Mouse (Mus musculus): ENCODE results near the gene Dpp6. TPM values are rescaled to one million over a fixed set of nuclear protein-coding genes. Genes with fewer than 3 reads are reported as not detected.

The Dpp6 gene
- polyA plus RNA-seq, 1 experiment from 2014 or later = 0.06 TPM

DNA sequence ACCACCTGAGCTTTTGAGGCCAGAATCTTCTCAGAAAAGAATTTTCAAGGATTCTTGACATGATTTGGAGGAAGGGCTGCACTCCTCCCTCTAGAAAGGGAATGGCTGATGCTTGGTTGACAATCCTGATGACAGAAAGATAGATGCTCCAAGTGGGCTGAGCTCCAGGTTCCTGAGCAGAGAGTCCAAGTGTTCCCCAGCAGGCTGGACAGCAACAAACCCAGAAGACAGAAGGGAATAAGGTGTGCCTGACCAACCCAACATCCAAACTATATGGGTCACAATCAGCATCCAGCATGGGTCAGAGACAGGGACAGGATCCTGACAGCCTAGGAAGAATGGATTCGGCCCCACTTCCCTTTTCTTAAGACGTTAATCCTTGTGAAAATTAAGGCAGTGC is 493.2 kb downstream of the Dpp6 start:
- no peak overlapping the region for H3K4me3 ChIP-seq (ENCODE audit: low read depth, low read length)
- TF ChIP-seq EP300 (IDR thresholded peaks at IDR 0.05; ENCODE audit: low read depth) (no peak), CTCF (IDR thresholded peaks at IDR 0.05; ENCODE audit: low read depth) (no peak)
- no peaks in the 10 kb centered on the region for H3K9me3 ChIP-seq (ENCODE audit: low read length)
- ATAC-seq = no peak
- no peak for DNase-seq
- no peaks in the 10 kb centered on the region for H3K36me3 ChIP-seq (replicated peaks; ENCODE audit: insufficient read depth, low read length)
- H3K4me1 ChIP-seq (ENCODE audit: insufficient read depth) = no peaks in the 10 kb centered on the region
- no peak overlapping the region for H3K4me2 ChIP-seq (ENCODE audit: low read depth, low read length)
- 52% methylated on average over 2 of the region's 2 CpGs for WGBS (ENCODE audit: insufficient replicate concordance)
- H3K27ac ChIP-seq (ENCODE audit: low read depth) = no peak overlapping the region
- no peaks in the 10 kb centered on the region for H3K27me3 ChIP-seq (ENCODE audit: insufficient read depth, low read length)
- H3K9ac ChIP-seq (replicated peaks) = no peak overlapping the region

DNA sequence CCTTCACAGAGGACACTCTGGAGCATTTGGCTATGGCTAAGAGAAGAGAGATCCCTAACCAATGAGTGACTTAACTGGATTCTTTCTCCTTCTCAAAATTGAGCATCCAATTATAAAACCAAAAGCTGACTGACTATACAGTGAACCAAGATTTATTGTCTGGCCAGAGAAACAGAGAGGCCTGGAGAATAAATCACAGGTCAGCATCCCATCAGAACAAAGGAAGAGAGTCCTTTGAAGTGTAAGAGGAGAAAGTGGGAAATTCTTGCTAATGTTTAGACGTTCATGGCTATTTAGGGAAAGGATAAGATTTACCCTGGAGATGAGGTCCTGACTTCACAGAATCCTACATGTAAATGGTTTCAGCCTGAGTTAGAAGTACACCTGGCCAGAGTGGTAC is 499.7 kb downstream of the Dpp6 start:
- WGBS (ENCODE audit: insufficient replicate concordance) = 17% methylated on average over 1 of the region's 1 CpGs
- H3K4me2 ChIP-seq (ENCODE audit: low read depth, low read length) = no peak overlapping the region
- H3K36me3 ChIP-seq (replicated peaks; ENCODE audit: insufficient read depth, low read length) = no peaks in the 10 kb centered on the region
- H3K9me3 ChIP-seq (ENCODE audit: low read length) = no peaks in the 10 kb centered on the region
- no peaks in the 10 kb centered on the region for H3K4me1 ChIP-seq (ENCODE audit: insufficient read depth)
- no peaks in the 10 kb centered on the region for H3K27me3 ChIP-seq (ENCODE audit: insufficient read depth, low read length)
- ATAC-seq (no peak), DNase-seq (no peak)
- no peak overlapping the region for H3K4me3 ChIP-seq (ENCODE audit: low read depth, low read length)
- TF ChIP-seq EP300 (IDR thresholded peaks at IDR 0.05; ENCODE audit: low read depth) (no peak), CTCF (IDR thresholded peaks at IDR 0.05; ENCODE audit: low read depth) (no peak)
- H3K27ac ChIP-seq (ENCODE audit: low read depth) = no peak overlapping the region
- H3K9ac ChIP-seq (replicated peaks) = no peak overlapping the region

- no peak for DNase-seq
- TF ChIP-seq EP300 (IDR thresholded peaks at IDR 0.05; ENCODE audit: low read depth) (no peak), CTCF (IDR thresholded peaks at IDR 0.05; ENCODE audit: low read depth) (no peak)
- no peaks in the 10 kb centered on the region for H3K9me3 ChIP-seq (ENCODE audit: low read length)
Measured at GRCm38 (mm10) chr5:27317264-27317663, 500.3 kb downstream of the Dpp6 start.

GRCm38 (mm10) chr5:27317832-27318231 is 500.8 kb downstream of the Dpp6 start:
- H3K27ac ChIP-seq (ENCODE audit: low read depth) = no peak overlapping the region
- H3K9ac ChIP-seq (replicated peaks) = no peak overlapping the region
- no peaks in the 10 kb centered on the region for H3K27me3 ChIP-seq (ENCODE audit: insufficient read depth, low read length)
- H3K4me3 ChIP-seq (ENCODE audit: low read depth, low read length) = no peak overlapping the region
- H3K9me3 ChIP-seq (ENCODE audit: low read length) = no peaks in the 10 kb centered on the region
- no peaks in the 10 kb centered on the region for H3K36me3 ChIP-seq (replicated peaks; ENCODE audit: insufficient read depth, low read length)
- ATAC-seq = no peak
- TF ChIP-seq CTCF (IDR thresholded peaks at IDR 0.05; ENCODE audit: low read depth) (no peak), EP300 (IDR thresholded peaks at IDR 0.05; ENCODE audit: low read depth) (no peak)
- no peaks in the 10 kb centered on the region for H3K4me1 ChIP-seq (ENCODE audit: insufficient read depth)
- H3K4me2 ChIP-seq (ENCODE audit: low read depth, low read length) = no peak overlapping the region
- no peak for DNase-seq
- WGBS (ENCODE audit: insufficient replicate concordance) = 64% methylated on average over 1 of the region's 1 CpGs

More at GRCm38 (mm10) chr5:27317264-27317663, 500.3 kb downstream of the Dpp6 start:
- ATAC-seq = no peak
- Histone ChIP-seq H3K4me2 (ENCODE audit: low read depth, low read length) (no peak overlapping the region), H3K4me1 (ENCODE audit: insufficient read depth) (no peaks in the 10 kb centered on the region), H3K9ac (replicated peaks) (no peak overlapping the region), H3K4me3 (ENCODE audit: low read depth, low read length) (no peak overlapping the region), H3K27ac (ENCODE audit: low read depth) (no peak overlapping the region), H3K27me3 (ENCODE audit: insufficient read depth, low read length) (no peaks in the 10 kb centered on the region), H3K36me3 (replicated peaks; ENCODE audit: insufficient read depth, low read length) (no peaks in the 10 kb centered on the region)

DNA sequence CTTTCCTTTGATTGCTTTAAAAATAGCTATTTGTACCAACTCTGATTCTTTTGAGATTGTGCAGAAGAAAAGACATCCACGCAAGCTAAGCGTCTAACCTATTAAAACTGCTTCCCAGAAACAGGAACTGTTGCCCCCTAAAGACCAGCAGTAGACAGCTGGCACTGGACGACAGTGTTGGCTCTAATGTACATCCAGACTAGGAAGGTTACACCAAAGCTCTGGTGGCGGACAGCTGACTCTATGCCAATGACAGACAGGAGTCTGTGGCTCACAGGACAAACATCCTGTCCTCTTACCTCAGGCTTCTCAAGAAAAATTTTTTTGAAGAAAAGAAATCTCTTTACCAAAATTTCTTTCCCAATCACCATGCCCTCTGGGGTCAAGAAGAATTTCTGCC is 502.7 kb downstream of the Dpp6 start:
- no peaks in the 10 kb centered on the region for H3K36me3 ChIP-seq (replicated peaks; ENCODE audit: insufficient read depth, low read length)
- no peak for DNase-seq
- no peaks in the 10 kb centered on the region for H3K4me1 ChIP-seq (ENCODE audit: insufficient read depth)
- no peak overlapping the region for H3K27ac ChIP-seq (ENCODE audit: low read depth)
- no peak overlapping the region for H3K4me2 ChIP-seq (ENCODE audit: low read depth, low read length)
- H3K9ac ChIP-seq (replicated peaks) = no peak overlapping the region
- H3K4me3 ChIP-seq (ENCODE audit: low read depth, low read length) = no peak overlapping the region
- no peaks in the 10 kb centered on the region for H3K9me3 ChIP-seq (ENCODE audit: low read length)
- WGBS (ENCODE audit: insufficient replicate concordance) = 62% methylated on average over 4 of the region's 4 CpGs
- TF ChIP-seq CTCF (IDR thresholded peaks at IDR 0.05; ENCODE audit: low read depth) = no peak
- TF ChIP-seq EP300 (IDR thresholded peaks at IDR 0.05; ENCODE audit: low read depth) = no peak
- H3K27me3 ChIP-seq (ENCODE audit: insufficient read depth, low read length) = no peaks in the 10 kb centered on the region
- no peak for ATAC-seq

- Histone ChIP-seq H3K27ac (ENCODE audit: low read depth) (no peak overlapping the region), H3K36me3 (replicated peaks; ENCODE audit: insufficient read depth, low read length) (no peaks in the 10 kb centered on the region), H3K4me3 (ENCODE audit: low read depth, low read length) (no peak overlapping the region), H3K4me1 (ENCODE audit: insufficient read depth) (no peaks in the 10 kb centered on the region), H3K27me3 (ENCODE audit: insufficient read depth, low read length) (no peaks in the 10 kb centered on the region), H3K4me2 (ENCODE audit: low read depth, low read length) (no peak overlapping the region), H3K9me3 (ENCODE audit: low read length) (no peaks in the 10 kb centered on the region), H3K9ac (replicated peaks) (no peak overlapping the region)
- WGBS (ENCODE audit: insufficient replicate concordance) = 66% methylated on average over 3 of the region's 3 CpGs
- DNase-seq (no peak), ATAC-seq (no peak)
- TF ChIP-seq CTCF (IDR thresholded peaks at IDR 0.05; ENCODE audit: low read depth) = no peak
- TF ChIP-seq EP300 (IDR thresholded peaks at IDR 0.05; ENCODE audit: low read depth) = no peak
Measured at GRCm38 (mm10) chr5:27322895-27323792, 506.1 kb downstream of the Dpp6 start.

Measured in liver, postnatal 0 days (tissue).